Mouse (Mus musculus) liver (tissue): Measurements from ENCODE around the gene Rpp25l.
"Not testable (repeated sequence)": the region's sequence is repeated elsewhere in the genome, so short reads cannot be mapped to it uniquely, and the experiment has no call there.

Experiments
- DNase-seq: peaks from one replicate; pipeline ENCODE4 v3.0.0-alpha.2; 2020; ENCODE audit warnings: mixed read lengths

Rpp25l gene

DNA sequence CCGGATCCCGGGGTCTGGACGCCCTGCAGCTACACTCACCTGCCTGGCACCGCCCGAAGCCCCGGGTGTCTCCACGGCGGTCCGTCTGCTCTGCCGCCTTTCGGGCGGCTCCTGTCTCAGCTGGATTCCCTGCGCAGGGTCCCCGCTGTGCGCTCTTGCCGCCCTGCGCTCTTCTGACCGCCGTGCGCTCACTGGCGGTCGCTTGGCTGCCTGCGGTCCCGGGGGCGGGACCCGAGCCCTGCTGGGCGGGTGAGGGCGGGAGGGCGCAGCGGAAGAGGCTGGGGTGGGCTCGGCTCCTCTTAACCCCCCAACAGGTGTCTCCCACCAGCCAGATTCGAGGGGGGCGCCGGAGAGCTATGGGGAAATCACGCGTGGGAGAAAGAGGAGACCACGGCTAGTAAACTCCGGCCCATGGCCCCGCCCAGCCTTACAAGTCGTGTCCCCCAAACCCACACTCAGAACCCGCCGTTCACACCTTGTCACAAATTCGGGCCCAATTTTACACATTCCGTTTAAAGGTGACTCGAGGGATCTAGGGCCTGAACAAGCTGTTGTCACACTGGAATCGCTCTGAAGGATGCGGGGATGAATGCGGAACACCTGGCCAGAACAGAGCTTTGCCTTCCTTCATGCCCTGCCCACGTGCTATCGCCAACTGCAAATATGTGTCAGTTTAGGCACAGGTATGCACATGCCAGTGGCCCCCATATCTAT is 17.9 kb upstream of the Rpp25l start, which contains the start of gene Arid3c:
TSS of gene Arid3c (minus strand) at position 91 of the 714 bp plus-strand sequence.
- DNase-seq = no peak

DNA sequence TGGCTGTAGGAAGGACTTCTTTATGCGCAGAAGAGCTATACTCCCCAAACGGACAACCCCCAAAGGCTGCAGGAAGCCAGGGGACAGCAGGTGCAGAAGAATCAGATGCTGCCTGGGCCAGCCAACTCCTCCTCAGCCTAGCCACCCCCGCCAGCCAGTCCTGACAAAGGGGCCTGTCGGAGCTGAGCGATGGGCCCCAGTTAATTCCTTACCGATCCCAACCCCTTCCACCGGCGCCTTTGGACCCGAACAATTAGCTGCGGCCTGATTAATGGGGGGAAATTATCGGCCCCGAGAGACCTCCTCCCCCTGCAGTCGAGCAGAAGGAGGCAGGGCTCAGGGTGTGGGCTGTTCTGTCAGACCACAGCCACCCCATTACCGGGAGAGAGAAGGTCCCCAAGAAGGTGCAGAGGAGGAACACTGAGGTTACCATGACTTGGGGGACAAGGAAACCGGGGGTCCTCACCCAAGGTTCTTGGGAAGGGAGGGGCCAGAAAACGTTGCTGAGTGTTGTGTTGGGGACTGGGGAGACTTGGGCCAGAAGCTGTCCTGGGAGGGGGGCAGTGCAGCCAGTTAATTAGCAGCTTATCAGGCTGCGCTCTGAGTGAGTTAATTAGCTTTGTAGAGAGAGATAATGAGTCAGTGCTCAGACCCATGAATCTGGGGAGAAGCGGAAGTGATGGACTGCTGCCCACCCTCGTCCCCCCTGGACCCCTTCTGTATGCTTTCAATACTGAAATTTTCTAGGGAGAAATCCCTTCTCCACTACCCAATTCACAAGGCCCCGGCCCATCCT is 13.7 kb upstream of the Rpp25l start:
- no peak for DNase-seq

GRCm38 (mm10) chr4:41722918-41723351 is 9.6 kb upstream of the Rpp25l start, which contains the start of gene Dctn3:
TSS of gene Dctn3 (minus strand) at chr4:41723170.
- peak; percentile 86 for DNase-seq

DNA sequence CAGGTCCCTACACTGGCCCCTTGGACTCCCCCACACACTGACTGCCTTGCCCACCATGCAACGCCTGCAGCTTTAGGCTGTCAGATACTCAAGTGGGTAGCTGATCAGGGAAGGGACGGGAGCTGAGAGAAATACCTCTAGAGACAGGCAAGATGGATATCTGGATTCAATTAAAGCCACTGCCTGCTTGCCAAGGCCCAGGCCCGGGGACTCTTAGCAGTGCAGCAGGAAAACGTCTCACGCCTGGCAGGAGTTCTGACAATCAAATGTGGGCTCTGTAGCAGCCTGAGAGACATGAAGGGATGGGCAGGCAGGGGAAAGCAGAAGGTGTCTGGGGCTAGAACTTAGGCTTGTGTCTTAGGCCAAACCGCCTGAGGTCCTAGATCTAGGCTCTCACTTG is 3.5 kb upstream of the Rpp25l start:
- no peak for DNase-seq

DNA sequence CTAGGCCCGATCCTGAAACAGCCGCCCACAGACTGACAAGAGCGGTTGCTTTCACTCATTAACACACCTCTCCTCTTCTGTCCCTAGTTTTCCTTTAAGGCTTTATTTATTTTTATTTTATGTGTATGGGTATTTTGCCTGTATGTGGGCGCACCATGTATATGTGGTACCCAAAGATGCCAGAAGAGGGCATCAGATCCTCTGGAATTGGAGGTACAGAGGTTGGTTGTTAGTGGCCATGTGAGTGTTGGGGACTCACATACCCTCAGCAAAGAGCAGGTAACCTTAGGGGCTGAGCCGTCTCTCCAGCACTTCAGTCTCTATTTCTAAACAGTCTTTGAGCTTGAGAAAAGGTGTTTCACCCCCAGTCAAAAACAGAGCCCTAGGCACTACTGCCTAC is 2.3 kb upstream of the Rpp25l start:
- DNase-seq = no peak

GRCm38 (mm10) chr4:41715082-41715481 is 1.7 kb upstream of the Rpp25l start:
- DNase-seq = no peak

GRCm38 (mm10) chr4:41714276-41714675 is 942 bp upstream of the Rpp25l start:
- peak; percentile 61 for DNase-seq

DNA sequence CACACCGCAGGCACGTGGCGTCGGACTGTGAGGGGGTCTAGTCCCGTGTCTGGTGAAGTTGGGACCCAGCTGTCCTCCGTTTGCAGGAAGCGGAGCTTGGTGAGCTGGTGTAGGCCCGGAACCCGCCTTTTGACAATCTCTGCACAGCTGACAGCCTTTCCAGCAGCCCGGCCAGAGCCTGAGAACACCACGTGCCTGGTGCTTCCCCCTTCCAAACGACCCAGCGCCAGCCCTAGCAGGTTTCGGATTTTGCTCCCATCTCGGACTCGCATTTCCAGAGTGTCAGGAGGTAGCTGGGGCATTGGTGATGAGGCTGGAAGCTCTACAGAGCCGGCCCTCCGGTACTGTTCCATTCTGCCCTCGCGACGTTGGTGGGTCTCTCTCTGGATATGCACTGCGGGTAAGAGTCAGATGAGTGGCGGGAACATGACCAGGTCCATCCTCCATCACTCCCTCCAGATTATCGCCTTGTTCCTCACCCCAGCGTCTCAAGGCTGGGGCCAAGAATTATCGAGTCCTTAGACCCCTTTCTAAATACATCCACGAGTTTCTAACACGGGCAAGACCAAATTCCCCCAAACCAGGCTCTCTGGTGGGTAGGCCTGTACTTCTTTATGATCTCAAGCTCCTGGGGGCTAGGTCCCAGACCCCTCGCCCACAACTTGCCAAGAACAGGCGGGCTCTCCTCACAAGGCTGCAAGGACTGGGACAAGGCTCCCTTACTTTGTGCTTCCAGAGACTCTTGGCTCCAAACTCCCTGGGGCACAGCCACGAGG is 725 bp downstream of the Rpp25l start:
- peak; percentile 23 for DNase-seq

DNA sequence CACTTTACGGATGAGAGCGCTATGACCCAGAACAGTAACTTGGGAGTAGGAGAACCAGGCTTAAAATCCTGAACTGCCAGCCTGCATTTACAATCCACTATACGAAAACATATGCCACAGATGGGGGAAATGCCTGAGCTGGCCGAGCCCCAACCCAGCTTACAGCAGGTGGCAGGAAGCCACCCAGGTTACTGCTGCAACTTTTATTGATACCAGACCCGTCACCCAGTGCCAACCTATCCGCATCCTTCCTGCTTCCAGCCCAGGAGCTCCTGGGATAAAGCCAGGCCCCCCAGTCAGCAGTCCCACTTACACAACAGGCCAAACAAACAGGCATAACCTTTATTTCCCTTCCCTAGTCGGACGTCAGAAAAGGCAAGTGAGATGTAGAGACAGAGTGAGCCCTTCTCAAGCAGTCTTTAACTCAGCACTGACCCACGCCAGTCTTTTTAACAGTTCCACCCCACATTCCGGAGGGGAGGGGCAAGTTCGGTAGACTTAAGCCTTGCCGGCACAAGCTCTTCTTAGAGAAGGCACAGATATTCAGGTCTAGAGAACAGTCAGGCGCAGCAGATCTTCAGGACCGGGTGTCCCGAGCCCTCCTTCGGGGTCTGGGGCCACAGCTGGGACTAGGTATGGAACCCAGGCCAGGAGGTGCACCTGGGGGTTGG is 1.5 kb downstream of the Rpp25l start:
- DNase-seq = no peak

GRCm38 (mm10) chr4:41710229-41710628 is 3.1 kb downstream of the Rpp25l start:
- DNase-seq = no peak

DNA sequence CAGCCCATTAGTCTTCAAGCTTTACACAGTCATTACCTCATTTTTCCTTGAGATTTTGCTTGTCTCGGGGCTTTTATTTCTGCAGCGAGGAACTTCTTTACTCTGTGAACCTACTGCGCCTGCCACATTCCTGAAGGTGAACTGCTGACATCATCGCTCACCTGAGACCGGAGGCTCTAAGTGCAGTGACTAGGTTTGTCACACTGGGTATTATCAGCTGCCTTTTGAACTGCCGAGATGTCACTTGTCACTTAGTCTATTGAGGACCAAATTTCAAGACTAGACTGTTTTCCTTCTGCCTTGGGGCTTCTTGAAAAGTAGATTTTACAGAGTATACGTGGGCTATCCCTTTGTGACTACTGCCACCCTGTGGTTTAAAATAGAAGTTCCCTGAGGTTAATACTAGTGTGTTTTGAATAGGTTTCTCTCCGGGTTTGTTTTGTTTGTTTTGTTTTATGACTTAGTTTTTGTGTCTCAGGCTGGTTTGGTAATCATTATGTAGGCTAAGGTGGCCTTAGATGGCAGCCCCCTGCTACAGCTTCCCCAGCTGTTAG is 5.1 kb downstream of the Rpp25l start:
- DNase-seq = no peak

DNA sequence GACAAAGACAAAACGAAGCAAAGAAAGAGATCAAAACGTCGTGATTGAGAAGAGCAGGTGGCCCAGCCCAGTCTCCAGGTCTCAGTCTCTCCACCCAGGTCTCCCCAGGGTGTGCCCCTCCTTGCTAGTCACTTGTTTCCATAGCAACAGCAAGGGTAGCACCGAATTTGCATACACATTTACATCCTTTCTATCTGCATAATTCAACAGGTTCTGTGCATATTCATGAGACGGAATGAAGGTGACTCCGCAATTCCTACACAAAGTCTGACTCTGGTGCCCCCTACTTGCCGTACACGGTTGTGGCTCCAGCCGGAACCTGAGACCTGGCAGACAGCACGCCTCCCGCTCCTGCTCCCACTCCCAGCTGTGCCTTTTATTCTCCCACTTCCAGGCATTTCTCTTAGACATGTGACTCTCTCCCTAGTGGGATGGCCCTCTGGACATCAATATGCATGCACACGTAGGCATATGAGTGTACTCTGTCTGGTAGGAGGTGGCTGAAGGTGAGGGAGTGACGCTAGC is 6.3 kb downstream of the Rpp25l start:
- DNase-seq = peak; percentile 57

GRCm38 (mm10) chr4:41705922-41706754 is 7.2 kb downstream of the Rpp25l start:
- DNase-seq = no peak

- DNase-seq = no peak
These were observed 8.7 kb downstream of the Rpp25l start for GRCm38 (mm10) chr4:41704651-41705050.

GRCm38 (mm10) chr4:41702226-41702625 is 11.1 kb downstream of the Rpp25l start:
- DNase-seq = not testable (repeated sequence)

DNA sequence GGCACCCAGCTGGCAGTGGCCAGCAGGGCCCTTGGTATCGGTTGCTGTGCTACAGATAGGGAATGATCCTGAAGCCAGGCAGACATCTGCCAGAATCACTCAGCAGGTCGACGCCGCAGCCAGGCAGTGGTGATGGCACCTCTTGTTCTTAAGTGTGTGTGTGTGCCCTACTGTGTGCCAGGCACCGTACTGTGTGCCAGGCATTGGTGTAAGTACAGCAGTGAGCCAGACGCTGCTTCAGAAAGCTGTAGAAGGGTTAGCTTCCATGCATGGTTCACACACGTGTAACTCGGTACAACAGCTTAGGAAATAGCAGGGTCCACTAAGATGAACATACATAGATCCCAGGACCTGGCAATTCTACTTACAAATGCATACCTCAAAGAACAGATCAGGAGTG is 13.1 kb downstream of the Rpp25l start:
- not testable (repeated sequence) for DNase-seq

GRCm38 (mm10) chr4:41699783-41700182 is 13.6 kb downstream of the Rpp25l start, which contains the start of gene Il11ra1:
TSS of gene Il11ra1 (plus strand) at chr4:41699989.
- not testable (repeated sequence) for DNase-seq

DNA sequence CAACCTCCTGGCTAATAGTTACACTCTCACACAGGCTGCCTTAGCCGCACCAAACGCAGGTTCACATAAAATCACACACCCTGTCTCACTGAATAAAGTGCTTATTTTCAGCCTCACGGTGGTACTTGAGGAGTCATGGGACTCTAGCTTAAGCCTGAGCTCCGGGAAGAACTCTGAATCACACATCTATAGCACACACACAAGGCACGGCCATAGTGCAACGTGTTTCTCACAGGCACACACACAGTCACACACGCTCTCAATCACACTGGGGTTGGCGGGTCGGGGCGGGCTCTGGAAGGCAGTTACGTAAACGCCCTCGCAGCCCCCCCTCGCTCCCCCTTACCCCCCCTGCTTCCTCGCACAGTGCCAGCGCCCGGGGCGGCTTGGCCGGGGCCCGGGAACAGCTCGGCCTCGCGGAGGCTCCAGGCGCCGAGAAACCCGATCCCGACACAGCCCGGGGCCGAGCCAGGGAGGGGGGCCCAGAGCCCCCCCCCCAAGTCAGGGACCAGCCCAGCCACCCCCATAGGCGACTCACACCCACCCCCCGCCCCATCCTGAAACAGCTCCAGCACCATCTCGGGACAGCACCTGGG is 14.8 kb downstream of the Rpp25l start:
- DNase-seq = not testable (repeated sequence)

DNA sequence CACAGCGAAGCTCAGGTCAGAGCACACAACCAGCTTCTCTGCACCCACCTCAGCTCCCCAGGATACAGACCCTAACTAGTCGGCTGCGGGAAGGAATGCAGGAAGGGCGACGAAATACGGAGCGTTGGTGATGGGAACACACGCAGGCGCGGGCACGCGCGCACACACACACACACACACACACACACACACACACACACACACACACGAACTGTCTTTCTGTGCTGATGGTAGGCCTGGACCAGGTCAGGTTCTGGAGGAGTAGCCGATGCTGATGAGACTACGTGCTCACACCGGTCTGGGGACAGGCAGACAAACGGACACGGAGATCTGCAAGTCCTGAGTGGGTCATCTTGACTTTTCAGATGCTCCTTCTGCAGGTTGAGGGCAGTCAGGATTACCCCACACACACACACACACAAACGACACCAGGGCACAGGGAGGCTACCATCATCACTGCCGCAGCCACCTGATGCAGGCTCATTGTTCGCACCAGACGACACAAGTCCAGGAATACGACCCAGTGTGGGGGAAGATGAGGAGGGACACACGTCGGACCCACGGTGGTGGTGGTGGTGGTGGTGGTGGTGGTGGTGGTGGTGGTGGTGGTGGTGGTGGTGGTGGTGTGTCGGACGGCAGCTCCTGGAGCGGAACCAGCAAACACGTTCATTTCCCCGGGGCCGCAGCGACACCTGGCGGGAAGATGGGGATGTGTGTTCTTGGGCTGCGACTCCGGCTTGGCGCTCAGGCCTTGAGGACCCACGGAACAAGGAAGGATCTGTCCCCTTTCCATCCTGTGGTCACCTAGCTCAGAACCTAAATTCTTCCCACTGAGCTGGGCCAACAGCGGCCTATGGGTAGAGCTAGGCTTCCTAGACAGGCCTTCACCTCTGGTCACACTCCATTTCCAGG is 16.1 kb downstream of the Rpp25l start, which contains the start of gene Cntfr:
TSS of gene Cntfr (minus strand) at position 160 of the 912 bp plus-strand sequence.
- DNase-seq = peak; percentile 66
